Mouse (Mus musculus) layer of hippocampus, adult 18-20 months (tissue): ENCODE data around the gene Lats2. TPM values are rescaled to one million over a fixed set of nuclear protein-coding genes. Genes with fewer than 3 reads are reported as not detected.
"Not testable (repeated sequence)": the region's sequence is repeated elsewhere in the genome, so short reads cannot be mapped to it uniquely, and the experiment has no call there.

Source experiments
- DNase-seq, 2 experiments: peaks; one replicate each; pipeline ENCODE4 v3.0.0; 2022; ENCODE audit warnings: low spot score in 2 of 2
- total RNA-seq, 2 experiments: library from RNA; stranded (reverse); gene quantifications; 2 replicates each; pipeline ENCODE4 v1.2.3; 2021

The Lats2 gene
- total RNA-seq, 2 experiments from 2014 or later, result 52.7 to 54.4 TPM

GRCm38 (mm10) chr14:57696066-57696465 lies 62.1 kb downstream of the Lats2 start:
- DNase-seq, result no peak

GRCm38 (mm10) chr14:57695550-57695949 lies 62.6 kb downstream of the Lats2 start:
- DNase-seq, result no peak

- no peak for DNase-seq
Observed at GRCm38 (mm10) chr14:57694246-57694645, 63.9 kb downstream of the Lats2 start.

GRCm38 (mm10) chr14:57692517-57693130 lies 65.6 kb downstream of the Lats2 start:
- no peak for DNase-seq

GRCm38 (mm10) chr14:57691316-57691715 lies 66.9 kb downstream of the Lats2 start:
- DNase-seq, result no peak

GRCm38 (mm10) chr14:57690681-57691080 lies 67.5 kb downstream of the Lats2 start:
- DNase-seq, result no peak

- DNase-seq, result not testable (repeated sequence)
Observed at GRCm38 (mm10) chr14:57688066-57688465, 70.1 kb downstream of the Lats2 start.

GRCm38 (mm10) chr14:57687441-57687840 lies 70.7 kb downstream of the Lats2 start:
- DNase-seq, result no peak

GRCm38 (mm10) chr14:57686647-57687046 lies 71.5 kb downstream of the Lats2 start:
- no peak for DNase-seq

GRCm38 (mm10) chr14:57684579-57684978 lies 73.6 kb downstream of the Lats2 start:
- DNase-seq, result peak in 1 of 2 experiments; percentile 72

GRCm38 (mm10) chr14:57682751-57683150 lies 75.4 kb downstream of the Lats2 start:
- DNase-seq, result no peak

- DNase-seq, result peak; percentile 76 to 92
Observed at GRCm38 (mm10) chr14:57679958-57680535, 78.1 kb downstream of the Lats2 start.

GRCm38 (mm10) chr14:57679523-57679922 lies 78.7 kb downstream of the Lats2 start:
- no peak for DNase-seq

GRCm38 (mm10) chr14:57675481-57675880 lies 82.7 kb downstream of the Lats2 start:
- no peak for DNase-seq

- DNase-seq, result peak in 1 of 2 experiments; percentile 6
Observed at GRCm38 (mm10) chr14:57665628-57665950, 92.6 kb downstream of the Lats2 start.

GRCm38 (mm10) chr14:57664822-57665627 lies 93.2 kb downstream of the Lats2 start, which contains the start of gene Xpo4:
Gene Xpo4 (minus strand): TSS chr14:57665430.
- peak; percentile 81 to 88 for DNase-seq

GRCm38 (mm10) chr14:57664311-57664821 lies 93.8 kb downstream of the Lats2 start:
- peak in 1 of 2 experiments; percentile 7 for DNase-seq

GRCm38 (mm10) chr14:57663630-57664029 lies 94.6 kb downstream of the Lats2 start:
- no peak for DNase-seq

GRCm38 (mm10) chr14:57658301-57658700 lies 99.9 kb downstream of the Lats2 start:
- no peak for DNase-seq

GRCm38 (mm10) chr14:57657500-57657899 lies 100.7 kb downstream of the Lats2 start:
- no peak for DNase-seq

- not testable (repeated sequence) for DNase-seq
Observed at GRCm38 (mm10) chr14:57656519-57656918, 101.7 kb downstream of the Lats2 start.

- no peak for DNase-seq
Observed at GRCm38 (mm10) chr14:57649501-57649900, 108.7 kb downstream of the Lats2 start.
